Mouse (Mus musculus) G1E (cell line): Measurements from ENCODE around the gene Gja4. TPM values are rescaled to one million over a fixed set of nuclear protein-coding genes. Genes with fewer than 3 reads are reported as not detected.

ENCODE experiments used
- ATAC-seq: 2 replicates; pipeline ENCODE4 v1.8.0; 2016; ENCODE audit warnings: mild to moderate bottlenecking; ENCODE audit not compliant: insufficient number of reproducible peaks, poor library complexity, low FRiP score, severe bottlenecking; ENCODE audit errors: extremely low read depth
- DNase-seq: peaks from one replicate; pipeline ENCODE4 v3.0.0; 2012; ENCODE audit warnings: low spot score
- H3K27me3 ChIP-seq: 2 replicates; pipeline ENCODE4 v1.6.1; 2012; ENCODE audit warnings: mild to moderate bottlenecking, low read length, inconsistent platforms; ENCODE audit not compliant: insufficient read depth
- H3K36me3 ChIP-seq: replicated peaks from 2 replicates; pipeline ENCODE3; 2012; ENCODE audit warnings: mild to moderate bottlenecking, inconsistent platforms
- H3K4me1 ChIP-seq: 2 replicates; pipeline ENCODE4 v1.6.1; 2012; ENCODE audit warnings: low read depth, low read length, inconsistent platforms, mixed read lengths; ENCODE audit not compliant: insufficient read depth
- H3K4me3 ChIP-seq: 2 replicates; pipeline ENCODE4 v1.5.1; 2012; ENCODE audit warnings: low read depth, mild to moderate bottlenecking, inconsistent platforms, low read length, moderate library complexity, mixed read lengths
- H3K9me3 ChIP-seq: replicated peaks from 2 replicates; pipeline ENCODE4 v1.6.1; 2012; ENCODE audit warnings: inconsistent platforms
- CTCF ChIP-seq: IDR thresholded peaks from 2 replicates; pipeline ENCODE4 v1.5.1; 2012; ENCODE audit warnings: low read depth, low read length, inconsistent platforms, mixed read lengths
- GATA1 ChIP-seq: IDR thresholded peaks from 2 replicates; pipeline ENCODE4 v1.6.1; 2012; ENCODE audit warnings: borderline replicate concordance, low read length, inconsistent platforms, mixed read lengths
- GATA2 ChIP-seq: IDR thresholded peaks from 2 replicates; pipeline ENCODE4 v1.6.1; 2012; ENCODE audit warnings: low read depth, low read length, inconsistent platforms, borderline replicate concordance
- POLR2AphosphoS5 ChIP-seq: IDR thresholded peaks from 2 replicates; pipeline ENCODE4 v1.6.1; 2012; ENCODE audit warnings: low read depth, low read length, inconsistent platforms; ENCODE audit not compliant: insufficient replicate concordance
- TAL1 ChIP-seq: conservative IDR thresholded peaks from 2 replicates; pipeline ENCODE4 v1.6.1; 2012; ENCODE audit warnings: low read depth, low read length, inconsistent platforms, mixed read lengths
- polyA plus RNA-seq: library from polyadenylated mRNA; stranded (reverse); fragments of >175 nt; gene quantifications from 2 replicates; pipeline ENCODE4 v1.2.3, GENCODE M21; 2012
- total RNA-seq, 2 experiments: library from RNA; stranded (forward) in 1 of 2; stranded (reverse) in 1 of 2; fragments of 200-1000 nt in 1 of 2; fragments of >200 nt in 1 of 2; fragmentation: Nextera tagmentation in 1 of 2; gene quantifications; 2 replicates each; pipeline ENCODE4 v1.2.3; 2014 to 2017

Gja4 gene
- total and polyA plus RNA-seq, 3 experiments = 0.11 TPM; not detected in 2

DNA sequence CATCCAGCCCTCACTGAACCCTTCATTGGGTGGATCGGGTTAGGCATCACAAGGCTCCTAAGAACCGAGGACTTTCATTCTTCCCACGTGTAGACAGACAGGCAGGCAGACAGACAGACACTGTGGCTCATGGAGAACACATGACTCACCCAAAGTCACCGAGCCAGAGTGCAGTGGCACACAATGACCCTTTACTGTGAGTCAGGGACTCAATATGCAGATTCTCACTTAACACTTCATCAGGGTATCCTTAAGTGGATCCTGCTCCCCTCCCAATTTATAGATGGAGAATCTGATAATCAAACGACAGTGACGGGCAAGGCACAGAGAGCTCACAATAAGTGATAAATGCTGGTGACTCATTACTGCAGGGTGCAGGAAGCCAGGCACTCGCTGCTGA lies 13.4 kb upstream of the Gja4 start:
- TF ChIP-seq GATA1 (no peak), GATA2 (no peak), TAL1 (no peak), POLR2AphosphoS5 (no peak)
- no peaks in the 10 kb centered on the region for H3K4me1 ChIP-seq
- H3K27me3 ChIP-seq = no peaks in the 10 kb centered on the region; the same call in 1 of the 2 replicates
- H3K9me3 ChIP-seq = peaks cover 84% of the 10 kb centered on the region
- DNase-seq = no peak
- no peaks in the 10 kb centered on the region for H3K36me3 ChIP-seq
- no peak for ATAC-seq
- no peak overlapping the region for H3K4me3 ChIP-seq

GRCm38 (mm10) chr4:127325276-127325675 lies 11.4 kb upstream of the Gja4 start:
- H3K4me1 ChIP-seq = no peaks in the 10 kb centered on the region
- no peaks in the 10 kb centered on the region for H3K36me3 ChIP-seq
- H3K4me3 ChIP-seq = no peak overlapping the region
- peaks cover 74% of the 10 kb centered on the region for H3K9me3 ChIP-seq
- no peaks in the 10 kb centered on the region; the same call in 1 of the 2 replicates for H3K27me3 ChIP-seq
- no peak for DNase-seq
- TF ChIP-seq GATA2 (no peak), CTCF (no peak), TAL1 (no peak), GATA1 (no peak), POLR2AphosphoS5 (no peak)
- ATAC-seq = no peak

DNA sequence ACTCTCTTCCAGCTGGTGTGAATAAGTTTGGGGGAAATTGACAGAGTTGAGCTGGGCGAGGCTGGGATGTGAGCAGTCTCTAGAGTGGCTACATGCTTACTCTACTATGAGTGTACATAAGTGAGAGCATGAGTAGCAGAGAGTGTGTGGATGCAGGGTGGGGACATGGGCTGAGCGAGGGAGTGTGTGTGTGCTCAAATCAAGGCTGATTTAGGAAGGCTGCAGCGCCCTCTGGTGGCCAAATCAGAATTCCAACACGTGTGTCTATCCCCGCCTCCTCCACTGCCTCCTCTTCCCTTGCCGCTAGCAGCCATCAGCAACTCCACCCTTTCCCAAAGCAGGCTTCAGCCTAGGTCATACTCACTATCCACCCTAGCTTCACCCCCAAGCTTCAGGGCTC lies 10.9 kb upstream of the Gja4 start:
- ATAC-seq (no peak), DNase-seq (no peak)
- Histone ChIP-seq H3K4me3 (no peak overlapping the region), H3K4me1 (no peaks in the 10 kb centered on the region), H3K9me3 (peaks cover 73% of the 10 kb centered on the region), H3K27me3 (no peaks in the 10 kb centered on the region; the same call in 1 of the 2 replicates), H3K36me3 (no peaks in the 10 kb centered on the region)
- TF ChIP-seq CTCF = peak; percentile 10; the same call in 1 of the 2 replicates
- TF ChIP-seq GATA2 = no peak

DNA sequence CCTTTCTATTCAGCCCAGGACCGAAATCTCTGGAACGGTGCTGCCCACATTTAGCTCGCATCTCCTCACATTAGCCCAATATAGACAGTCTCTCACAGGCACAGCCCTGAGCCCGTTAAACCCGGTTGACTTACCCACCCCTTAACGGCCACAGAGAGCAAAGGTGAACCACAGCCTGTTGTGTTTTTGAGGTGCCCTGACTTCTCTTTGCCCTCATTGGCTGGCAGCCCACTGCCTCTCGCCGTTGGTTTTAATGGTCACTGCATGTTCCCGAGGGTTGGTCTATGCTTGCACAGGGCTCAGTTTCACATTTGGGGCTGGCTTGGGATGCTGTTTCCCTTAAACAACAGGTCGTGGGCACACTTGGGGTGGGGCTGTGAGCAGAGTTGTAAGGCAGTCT lies 10.5 kb upstream of the Gja4 start:
- DNase-seq (no peak), ATAC-seq (no peak)
- Histone ChIP-seq H3K36me3 (no peaks in the 10 kb centered on the region), H3K27me3 (no peaks in the 10 kb centered on the region; the same call in 1 of the 2 replicates), H3K4me1 (no peaks in the 10 kb centered on the region), H3K4me3 (no peak overlapping the region), H3K9me3 (peaks cover 72% of the 10 kb centered on the region)
- no peak for TF ChIP-seq POLR2AphosphoS5

- Histone ChIP-seq H3K9me3 (peaks cover 69% of the 10 kb centered on the region), H3K27me3 (no peaks in the 10 kb centered on the region; the same call in 1 of the 2 replicates), H3K4me3 (no peak overlapping the region), H3K4me1 (no peaks in the 10 kb centered on the region), H3K36me3 (no peaks in the 10 kb centered on the region)
- ATAC-seq (no peak), DNase-seq (no peak)
- no peak for TF ChIP-seq POLR2AphosphoS5
- TF ChIP-seq GATA1 = no peak
- no peak for TF ChIP-seq GATA2
Measured at GRCm38 (mm10) chr4:127323651-127324050, 9.8 kb upstream of the Gja4 start.

GRCm38 (mm10) chr4:127319613-127320012 lies 5.8 kb upstream of the Gja4 start:
- Histone ChIP-seq H3K36me3 (no peaks in the 10 kb centered on the region), H3K4me3 (no peak overlapping the region), H3K27me3 (no peaks in the 10 kb centered on the region), H3K9me3 (peaks cover 60% of the 10 kb centered on the region), H3K4me1 (no peaks in the 10 kb centered on the region)
- no peak for DNase-seq
- no peak for TF ChIP-seq CTCF
- no peak for TF ChIP-seq GATA1
- no peak for TF ChIP-seq GATA2
- no peak for TF ChIP-seq TAL1
- TF ChIP-seq POLR2AphosphoS5 = no peak
- no peak for ATAC-seq

DNA sequence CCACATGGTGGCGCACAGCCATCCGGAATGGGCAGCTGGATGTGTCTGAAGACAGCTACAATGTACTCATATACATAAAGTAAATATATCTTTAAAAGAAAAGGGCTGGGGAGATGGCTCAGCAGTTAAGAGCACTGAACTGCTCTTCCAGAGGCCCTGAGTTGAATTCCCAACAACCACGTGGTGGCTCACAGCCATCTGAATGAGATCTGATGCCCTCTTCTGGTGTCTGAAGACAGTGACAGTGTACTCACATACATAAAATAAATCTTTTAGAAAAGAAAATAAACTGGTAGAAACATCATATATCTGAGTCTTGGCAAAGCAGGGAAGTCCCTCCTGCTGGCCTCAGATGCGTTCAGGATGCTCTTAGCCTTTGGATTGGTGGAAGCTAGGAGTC lies 3.3 kb upstream of the Gja4 start:
- no peaks in the 10 kb centered on the region for H3K36me3 ChIP-seq
- no peak for DNase-seq
- TF ChIP-seq CTCF = no peak
- TF ChIP-seq GATA2 = no peak
- no peak for TF ChIP-seq GATA1
- no peak for TF ChIP-seq POLR2AphosphoS5
- no peak for TF ChIP-seq TAL1
- no peaks in the 10 kb centered on the region for H3K27me3 ChIP-seq
- peaks cover 67% of the 10 kb centered on the region for H3K9me3 ChIP-seq
- H3K4me3 ChIP-seq = no peak overlapping the region
- no peak for ATAC-seq
- no peaks in the 10 kb centered on the region for H3K4me1 ChIP-seq
